Mouse (Mus musculus) pancreas, adult 10 weeks (tissue): ENCODE measurements around the gene Akirin2. TPM values are rescaled to one million over a fixed set of nuclear protein-coding genes. Genes with fewer than 3 reads are reported as not detected.

ENCODE experiments used
- polyA plus RNA-seq: library from polyadenylated mRNA; stranded (reverse); fragments of 350-450 nt; fragmentation: Illumina TruSeq; extraction: RNeasy Lipid Tissue Mini Kit (QIAGEN cat#74804); gene quantifications from one replicate; pipeline ENCODE4 v1.2.3, GENCODE M21; 2015; ENCODE audit warnings: low read depth, low replicate concordance; ENCODE audit not compliant: insufficient read depth

Gene Akirin2
- polyA plus RNA-seq, result 10.3 TPM

DNA sequence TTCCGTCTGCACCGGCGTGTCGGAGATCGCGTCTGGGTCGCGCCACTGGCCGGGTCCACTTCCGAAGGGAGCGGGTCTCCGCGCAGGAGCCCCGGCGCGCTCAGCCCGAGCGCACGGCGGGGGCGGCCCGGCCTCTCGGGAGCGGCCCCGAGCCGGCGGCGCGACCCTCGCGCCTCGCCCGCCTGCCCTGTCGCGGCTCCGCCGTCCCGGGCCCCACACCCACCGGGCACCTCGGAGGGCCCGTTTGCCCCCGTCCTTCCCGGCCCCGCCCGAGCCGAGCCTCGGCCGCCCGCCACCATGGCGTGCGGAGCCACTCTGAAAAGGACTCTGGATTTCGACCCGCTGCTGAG, at the start of gene Akirin2:
TSS of gene Akirin2 (plus strand) at position 190 of the 350 bp plus-strand sequence.

GRCm38 (mm10) chr4:34614630-34615094, 63.9 kb downstream of the Akirin2 start, which contains the start of the genes Orc3 and Rars2:
Gene Orc3, minus strand, starts transcription at chr4:34614944.
Gene Rars2, plus strand, starts transcription at chr4:34614957.

Other genes with a start within 250 kb of the Akirin2 start
- gene Orc3, start 64.0 kb downstream of the Akirin2 start, polyA plus RNA-seq, result 6.5 TPM
- 4.4 TPM for gene Rars2, start 64.0 kb downstream of the Akirin2 start, polyA plus RNA-seq
- gene Slc35a1, start 136.5 kb downstream of the Akirin2 start, polyA plus RNA-seq, result 7.2 TPM
- gene Cfap206, start 179.3 kb downstream of the Akirin2 start, polyA plus RNA-seq, result not detected
- gene Gm136, start 205.3 kb downstream of the Akirin2 start, polyA plus RNA-seq, result not detected
- 4.1 TPM for gene Smim8, start 227.5 kb downstream of the Akirin2 start, polyA plus RNA-seq